Mouse (Mus musculus) embryonic fibroblast, embryonic 13.5 days (primary cell): ENCODE measurements around the gene Prmt1.

Experiments used
- CTCF ChIP-seq: IDR thresholded peaks from 2 replicates; pipeline ENCODE4 v1.5.1; 2011; ENCODE audit warnings: mild to moderate bottlenecking, control low read depth, low read length, moderate library complexity, borderline replicate concordance; ENCODE audit not compliant: insufficient read depth
- POLR2A ChIP-seq: IDR thresholded peaks from 2 replicates; pipeline ENCODE4 v1.6.1; 2011; ENCODE audit warnings: low read depth, mild to moderate bottlenecking, control low read depth, low read length, moderate library complexity

DNA sequence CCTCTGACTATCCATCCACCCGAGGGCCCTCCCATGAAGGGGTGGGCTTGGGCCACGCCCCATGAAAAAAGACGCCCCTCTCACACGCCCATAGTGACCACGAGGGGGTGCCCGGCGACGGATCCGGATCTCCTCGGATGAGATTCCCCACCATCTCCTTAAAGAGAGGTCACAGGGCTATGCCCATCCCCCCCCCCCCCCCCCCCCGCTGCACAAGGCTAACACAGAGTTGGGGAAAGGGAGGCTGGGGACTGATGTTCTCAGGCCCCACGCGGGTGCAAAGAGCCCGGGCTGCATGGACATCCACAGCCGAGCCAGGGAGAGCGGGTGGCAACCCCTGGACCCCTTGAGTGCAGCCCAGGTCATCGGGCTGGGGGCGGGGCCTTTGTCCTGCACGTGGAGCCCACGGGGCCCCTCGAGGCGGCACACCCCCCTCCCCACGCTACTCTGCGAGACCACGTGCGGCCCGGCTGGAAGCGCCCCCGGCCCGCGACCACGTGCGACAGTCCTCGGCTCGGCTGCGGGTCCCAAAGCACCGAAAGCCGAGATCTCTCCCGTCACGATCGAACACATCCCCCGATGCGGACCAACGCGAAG lies 675 bp downstream of the Prmt1 start:
- no peak for TF ChIP-seq CTCF
- no peak for TF ChIP-seq POLR2A
